Mouse (Mus musculus) adrenal gland, adult 8-10 months (tissue): ENCODE data around the gene Bola1. TPM values are rescaled to one million over a fixed set of nuclear protein-coding genes. Genes with fewer than 3 reads are reported as not detected.
A peak's percentile ranks its signal among the peaks of the same experiment; 100 is the strongest.
"Not testable (repeated sequence)": the region's sequence is repeated elsewhere in the genome, so short reads cannot be mapped to it uniquely, and the experiment has no call there.

ENCODE experiments used
- DNase-seq: peaks from one replicate; pipeline ENCODE4 v3.0.0; 2022
- total RNA-seq, 4 experiments: library from RNA; stranded (reverse); gene quantifications; 2 replicates each; pipeline ENCODE4 v1.2.4; 2022

Bola1 gene
- total RNA-seq, 4 experiments from 2014 or later, result 24.2 to 48.0 (median 33.0) TPM

- DNase-seq, result no peak
Observed at GRCm38 (mm10) chr3:96180727-96181477, 38.6 kb downstream of the Bola1 start, which contains the start of gene Sv2a. Gene Sv2a, plus strand, starts transcription at chr3:96181151.

- DNase-seq, result no peak
Observed at GRCm38 (mm10) chr3:96179531-96179930, 40.0 kb downstream of the Bola1 start.

DNA sequence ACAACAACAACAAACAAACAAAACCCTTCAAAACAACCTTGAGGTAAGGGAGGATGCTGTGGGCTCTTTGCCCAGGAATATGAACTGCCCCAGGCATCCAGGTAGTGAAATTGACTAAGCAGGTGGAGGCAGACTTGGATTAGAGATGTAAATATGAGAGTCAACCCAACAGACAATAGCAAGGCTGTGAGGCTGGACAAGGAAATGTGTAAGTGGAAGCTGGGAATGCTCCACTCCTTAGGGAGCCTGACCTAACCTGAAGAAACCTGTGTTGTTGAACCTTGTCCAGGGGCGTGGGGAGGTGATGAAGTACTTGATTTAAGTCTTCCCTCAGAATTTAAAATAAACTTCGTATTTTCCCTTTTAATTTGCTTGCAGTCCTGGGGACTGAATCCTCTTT, 40.6 kb downstream of the Bola1 start:
- DNase-seq, result no peak

- DNase-seq, result no peak
Observed at GRCm38 (mm10) chr3:96178427-96178826, 41.1 kb downstream of the Bola1 start.

- DNase-seq, result no peak
Observed at GRCm38 (mm10) chr3:96175251-96175650, 44.3 kb downstream of the Bola1 start.

GRCm38 (mm10) chr3:96174042-96174441, 45.5 kb downstream of the Bola1 start:
- not testable (repeated sequence) for DNase-seq

DNA sequence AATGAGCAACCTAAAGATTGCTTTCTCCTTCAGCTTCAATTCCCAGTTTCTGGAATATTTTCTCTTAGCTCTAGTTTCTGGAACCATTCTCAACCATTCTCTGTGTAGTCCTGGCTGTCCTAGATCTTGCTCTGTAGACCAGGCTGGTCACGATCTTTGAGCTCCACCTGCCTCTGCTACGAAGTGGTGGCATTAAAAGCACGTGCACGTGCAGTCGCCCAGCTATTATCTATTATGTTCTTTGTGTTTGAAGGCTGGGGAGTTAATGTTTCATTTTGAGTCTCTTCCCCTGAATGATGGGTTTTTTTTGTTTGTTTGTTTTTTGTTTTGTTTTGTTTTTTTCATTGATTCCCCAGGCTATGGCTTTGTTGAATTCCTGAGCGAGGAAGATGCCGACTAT, 46.3 kb downstream of the Bola1 start:
- no peak for DNase-seq

GRCm38 (mm10) chr3:96172197-96173178, 47.0 kb downstream of the Bola1 start, which contains the start of gene Sf3b4:
Gene Sf3b4, plus strand, starts transcription at chr3:96172332.
- peak; percentile 77 for DNase-seq

GRCm38 (mm10) chr3:96171583-96172196, 47.8 kb downstream of the Bola1 start:
- no peak for DNase-seq

DNA sequence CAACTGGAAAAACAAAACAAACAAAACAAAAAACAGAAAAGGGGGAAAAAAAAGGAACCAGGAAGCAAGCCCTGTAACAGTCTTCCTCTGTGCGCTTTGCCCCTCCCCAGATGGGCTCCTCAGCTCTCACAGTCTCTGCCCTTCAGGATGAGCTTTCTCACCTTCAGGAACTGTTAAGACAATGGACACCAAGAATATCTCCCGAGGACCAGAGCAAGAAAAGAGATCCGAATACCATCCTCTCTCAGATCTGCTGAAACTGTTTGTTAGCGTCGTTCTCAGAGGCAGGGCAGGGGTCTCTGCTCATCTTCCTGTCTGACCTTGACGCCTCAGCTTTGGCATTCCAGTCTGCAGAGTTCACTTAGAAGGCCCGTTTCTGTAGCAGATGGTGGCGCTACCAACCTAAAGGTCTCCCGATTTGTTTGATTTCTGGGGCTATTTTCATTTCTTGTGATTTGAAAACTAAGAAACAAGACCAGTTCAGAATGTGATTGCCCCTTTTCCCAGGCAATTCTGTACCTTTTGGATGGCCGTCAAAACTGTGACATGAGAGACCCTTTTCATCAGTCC, 48.4 kb downstream of the Bola1 start:
- no peak for DNase-seq

- no peak for DNase-seq
Observed at GRCm38 (mm10) chr3:96170276-96170675, 49.2 kb downstream of the Bola1 start.

DNA sequence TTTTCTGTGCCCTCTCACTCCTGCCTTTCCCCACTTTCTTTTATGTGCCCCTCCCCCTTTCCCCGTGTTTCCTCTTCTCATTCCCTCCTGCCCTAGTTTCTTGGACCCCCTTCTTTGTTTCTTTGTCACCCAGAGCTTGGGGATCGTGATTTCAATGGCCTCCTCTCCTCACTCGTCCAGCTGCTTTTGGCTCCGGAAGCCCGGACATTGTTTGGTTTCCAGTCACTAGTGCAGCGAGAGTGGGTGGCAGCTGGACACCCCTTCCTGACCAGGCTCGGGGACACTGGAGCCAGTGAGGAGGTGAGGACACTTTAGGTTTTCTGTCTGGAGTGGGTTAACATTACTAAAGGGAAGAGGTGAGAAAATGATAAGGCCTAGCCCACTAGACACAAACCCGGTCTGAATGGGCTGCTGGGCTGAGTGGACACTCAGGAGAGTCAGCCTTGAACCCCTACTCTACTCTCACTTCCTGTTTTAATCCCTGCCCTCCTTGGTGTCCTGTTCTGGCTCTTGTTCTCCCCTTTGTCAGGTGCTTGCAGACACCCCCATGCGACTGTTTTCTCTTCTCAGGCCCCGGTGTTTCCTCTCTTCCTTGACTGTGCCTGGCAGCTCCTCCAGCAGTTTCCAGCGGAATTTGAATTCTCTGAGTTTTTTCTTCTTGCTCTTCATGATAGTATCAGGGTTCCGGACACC, 50.9 kb downstream of the Bola1 start:
- DNase-seq, result no peak

DNA sequence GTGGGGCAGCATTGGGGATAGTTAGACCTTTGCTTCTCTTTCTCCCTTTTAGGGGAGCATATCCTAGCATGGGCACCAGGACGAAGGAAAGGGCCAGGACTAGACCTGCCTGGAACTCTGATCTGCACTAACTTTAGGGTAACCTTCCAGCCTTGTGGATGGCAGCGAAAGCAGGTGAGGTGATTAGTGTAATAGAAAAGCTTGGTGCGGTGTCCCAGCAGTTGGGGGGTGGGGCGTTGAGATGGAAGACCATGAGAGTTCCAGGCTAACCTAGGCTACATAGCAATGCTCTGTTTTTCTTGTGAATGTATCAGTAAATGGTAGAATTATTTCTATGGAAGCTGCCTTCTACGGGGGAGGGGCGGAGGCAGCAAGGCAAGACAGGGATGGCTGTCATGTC, 56.5 kb downstream of the Bola1 start:
- DNase-seq, result no peak

DNA sequence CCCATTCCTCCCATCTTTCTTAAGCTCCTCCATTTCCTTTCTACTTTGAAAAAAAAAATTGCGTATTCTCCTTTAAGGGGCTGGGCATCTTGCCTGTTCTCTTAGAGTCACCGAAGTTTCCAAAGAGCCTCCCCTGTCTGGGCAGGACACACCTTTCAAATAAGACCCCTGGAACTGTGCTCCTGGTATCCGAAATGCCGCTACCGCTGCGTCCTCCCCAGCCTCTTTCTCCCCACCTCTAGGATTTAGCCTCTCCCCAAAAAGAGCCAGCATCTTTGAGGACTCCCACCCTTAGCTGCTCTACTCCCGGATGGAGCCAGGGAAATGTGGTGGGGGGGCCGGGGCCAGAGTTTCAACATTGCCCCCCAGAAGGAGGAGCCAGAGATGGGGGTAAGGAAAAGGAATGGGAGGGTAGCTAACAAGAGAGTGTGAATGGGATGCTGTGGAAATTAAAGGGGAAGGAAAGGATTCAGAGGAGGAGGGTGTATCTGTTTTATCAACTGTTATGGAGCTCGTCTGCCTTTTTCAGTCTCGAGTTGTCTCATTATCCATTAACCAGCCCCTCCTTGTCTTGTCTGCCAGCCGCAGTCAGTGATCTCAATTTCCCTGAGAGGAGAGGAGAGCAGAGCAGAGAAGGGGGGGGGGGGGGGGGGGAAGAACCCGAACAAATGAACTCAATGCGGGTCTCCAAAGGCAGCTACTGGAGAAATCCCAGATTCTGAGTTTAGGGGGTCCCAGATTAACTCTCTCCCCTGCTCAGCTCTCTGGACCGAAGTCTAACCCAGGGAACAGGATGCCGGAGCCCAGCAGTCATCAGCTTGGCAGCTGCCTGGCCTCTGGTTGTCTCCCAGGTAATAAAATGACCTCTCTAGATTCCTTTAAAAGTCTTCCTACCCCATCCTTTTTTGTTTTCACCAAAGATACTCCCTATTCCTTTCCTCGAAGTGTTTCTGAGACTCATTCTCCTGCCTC, 57.4 kb downstream of the Bola1 start, which contains the start of gene Mtmr11:
TSS of gene Mtmr11 (plus strand) at position 136 of the 972 bp plus-strand sequence.
- no peak for DNase-seq

- peak; percentile 75 for DNase-seq
Observed at GRCm38 (mm10) chr3:96160803-96161516, 58.5 kb downstream of the Bola1 start.

DNA sequence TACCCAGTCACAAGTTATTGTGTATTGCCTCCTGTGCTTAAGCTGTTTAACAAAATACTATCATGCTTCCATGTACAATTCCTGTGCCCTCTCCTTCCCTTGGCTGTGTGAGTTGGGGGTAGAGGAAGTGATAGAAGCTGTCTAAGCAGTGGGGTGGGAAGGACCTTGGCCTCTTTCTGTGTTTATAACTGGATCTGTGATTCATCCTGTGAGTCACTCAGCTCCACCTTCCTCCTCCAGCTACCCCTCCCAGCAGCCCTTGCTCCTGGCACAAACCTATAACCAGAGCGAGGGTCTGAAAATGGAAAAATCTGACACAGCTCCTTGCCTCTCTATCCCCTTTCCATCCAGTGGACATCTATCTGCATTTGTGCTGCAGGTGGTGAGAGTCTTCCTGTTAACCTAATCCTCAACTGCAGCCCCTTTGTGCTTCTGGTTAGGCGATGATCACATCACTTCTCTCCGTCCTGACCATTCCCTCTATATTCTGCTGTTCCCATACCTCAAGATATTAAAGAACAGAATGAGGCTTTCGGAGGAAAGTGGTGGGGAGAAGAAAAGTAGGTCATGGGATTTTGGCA, 59.2 kb downstream of the Bola1 start:
- peak; percentile 83 for DNase-seq

GRCm38 (mm10) chr3:96159820-96160219, 59.7 kb downstream of the Bola1 start:
- DNase-seq, result no peak

DNA sequence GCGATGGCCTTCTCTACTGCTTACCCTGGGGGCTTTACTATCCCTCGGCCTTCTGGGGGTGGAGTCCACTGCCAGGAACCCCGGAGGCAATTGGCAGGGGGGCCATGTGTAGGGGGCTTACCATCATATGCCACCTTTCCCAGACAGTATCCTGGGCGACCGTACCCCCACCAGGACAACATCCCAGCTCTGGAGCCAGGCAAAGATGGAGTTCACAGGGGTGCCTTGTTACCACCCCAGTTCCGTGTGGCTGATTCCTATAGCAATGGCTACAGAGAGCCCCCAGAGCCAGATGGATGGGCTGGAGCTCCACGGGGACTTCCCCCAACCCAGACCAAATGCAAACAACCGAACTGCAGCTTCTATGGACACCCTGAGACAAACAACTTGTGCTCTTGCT, 64.0 kb downstream of the Bola1 start:
- DNase-seq, result no peak

DNA sequence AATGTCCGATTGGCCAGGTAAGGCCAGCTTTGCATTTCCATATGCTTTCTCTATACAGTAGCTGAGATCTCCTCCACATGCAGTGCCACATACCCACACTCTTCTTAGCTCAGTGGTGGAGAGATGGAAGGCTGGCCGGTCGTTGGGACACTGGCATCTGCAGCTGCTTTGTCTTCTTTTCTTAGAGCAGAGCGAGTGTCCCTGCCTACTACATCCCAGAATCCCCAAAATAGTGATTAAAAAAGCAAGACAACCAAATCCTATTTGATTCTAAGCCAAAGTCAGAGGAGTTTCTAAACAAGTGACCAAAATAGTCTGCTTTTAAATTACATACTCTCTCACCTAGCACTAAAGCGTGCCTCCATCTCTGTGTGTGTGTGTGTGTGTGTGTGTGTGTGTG, 66.9 kb downstream of the Bola1 start:
- no peak for DNase-seq
